Mouse (Mus musculus): Measurements from ENCODE around the gene Clps.

The Clps gene

DNA sequence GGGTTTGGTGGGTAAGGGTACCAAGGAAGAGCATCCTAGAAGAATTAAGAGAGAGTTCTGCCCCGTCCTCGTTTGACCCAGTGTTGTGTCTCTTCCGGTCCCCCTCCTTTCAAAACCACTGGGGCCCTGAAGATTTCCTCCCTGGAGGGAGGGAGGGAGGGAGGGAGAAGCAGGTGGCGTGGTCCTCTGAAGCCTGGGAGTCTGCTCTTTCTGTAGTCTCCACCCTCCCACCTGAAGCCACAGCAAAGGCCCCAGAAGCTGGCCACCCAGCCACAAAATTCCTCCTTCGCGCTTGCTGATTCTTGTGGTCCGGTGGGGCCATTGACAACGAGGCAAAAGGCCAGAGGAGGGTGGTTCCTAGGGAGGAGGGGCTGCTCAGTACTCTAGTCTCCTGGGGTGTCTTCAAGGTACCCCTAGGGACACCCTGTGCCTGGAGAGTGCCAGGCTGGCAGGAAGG is 41.9 kb downstream of the Clps start:
- no peak for DNase-seq (ENCODE audit: low read depth)

DNA sequence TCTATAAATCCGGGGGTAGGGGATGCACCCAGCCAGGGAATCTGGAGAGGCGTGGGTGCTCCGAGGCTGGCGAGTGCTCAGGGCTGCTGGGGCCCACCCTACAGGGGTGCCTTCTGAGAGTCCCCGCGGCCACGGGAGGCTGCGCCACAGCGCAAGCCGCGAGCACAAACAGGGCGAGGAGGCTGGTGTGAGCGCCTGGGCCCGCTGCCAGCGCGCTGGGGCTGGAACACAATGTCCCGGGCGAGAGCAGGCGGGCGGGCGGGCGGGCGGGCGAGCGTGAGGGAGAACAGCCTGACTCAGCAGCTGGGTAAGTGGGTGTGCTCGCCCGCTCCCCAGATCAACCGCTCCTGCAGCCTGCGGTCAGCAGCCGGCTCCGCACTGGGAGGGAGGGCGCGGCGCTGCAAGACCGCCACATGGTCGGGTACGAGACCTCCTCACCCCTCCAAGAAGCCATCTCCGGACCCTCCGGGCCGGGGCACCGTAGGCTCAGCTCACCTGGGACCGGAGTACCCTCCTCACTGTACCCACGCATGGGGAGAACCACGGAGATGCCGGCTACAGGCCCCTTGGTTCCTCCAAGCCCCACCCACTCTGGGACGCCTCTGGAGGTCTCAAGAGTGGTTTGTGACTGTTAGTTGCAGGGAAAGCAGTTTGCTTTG is 42.5 kb downstream of the Clps start:
- DNase-seq (ENCODE audit: low read depth), result peak; percentile 59

- no peak for DNase-seq (ENCODE audit: low read depth)
These were observed 43.1 kb downstream of the Clps start, which contains the start of gene Fkbp5 for GRCm38 (mm10) chr17:28517441-28517955. TSS of gene Fkbp5 (minus strand) at chr17:28517527.

DNA sequence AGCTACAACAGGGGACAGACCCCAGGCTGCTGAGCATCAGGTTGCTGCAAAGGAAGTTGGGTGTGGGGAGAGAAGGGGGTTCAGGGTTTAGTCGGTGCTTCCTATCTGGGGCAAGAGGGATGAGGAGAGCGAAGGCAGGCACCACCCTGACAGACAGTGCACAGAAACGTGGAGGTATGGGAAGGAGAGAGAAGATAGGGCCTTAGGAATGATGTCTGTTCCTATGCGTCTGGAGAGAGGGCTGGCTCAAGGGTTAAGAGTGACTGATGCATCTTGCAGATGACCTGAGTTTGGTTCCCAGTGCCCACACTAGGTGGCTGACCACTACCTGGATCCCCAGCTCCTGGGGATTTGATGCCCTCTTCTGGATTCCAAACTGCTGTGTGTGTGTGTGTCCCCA is 43.7 kb downstream of the Clps start:
- DNase-seq (ENCODE audit: low read depth), result no peak

GRCm38 (mm10) chr17:28515431-28516341 is 44.9 kb downstream of the Clps start:
- no peak for DNase-seq (ENCODE audit: low read depth)

DNA sequence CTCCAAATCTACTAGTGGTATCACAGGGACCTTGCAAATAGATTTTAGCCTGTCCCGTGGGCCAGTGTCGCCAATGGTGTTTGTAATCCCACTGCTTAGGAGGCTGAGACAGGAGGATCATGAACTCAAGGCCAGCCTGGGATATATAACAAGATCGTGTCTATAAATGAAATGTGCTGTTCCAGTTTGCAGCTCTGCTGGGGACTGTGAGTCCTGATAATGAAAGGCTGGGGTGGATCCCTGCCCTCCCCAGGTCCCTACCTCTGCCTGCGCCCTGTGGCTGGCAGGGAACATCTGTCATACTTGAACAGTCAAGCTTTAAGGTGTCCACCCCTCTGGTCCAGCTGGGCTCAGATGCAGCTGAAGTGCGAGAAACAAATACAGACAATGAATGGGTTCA is 46.0 kb downstream of the Clps start:
- DNase-seq (ENCODE audit: low read depth), result no peak

DNA sequence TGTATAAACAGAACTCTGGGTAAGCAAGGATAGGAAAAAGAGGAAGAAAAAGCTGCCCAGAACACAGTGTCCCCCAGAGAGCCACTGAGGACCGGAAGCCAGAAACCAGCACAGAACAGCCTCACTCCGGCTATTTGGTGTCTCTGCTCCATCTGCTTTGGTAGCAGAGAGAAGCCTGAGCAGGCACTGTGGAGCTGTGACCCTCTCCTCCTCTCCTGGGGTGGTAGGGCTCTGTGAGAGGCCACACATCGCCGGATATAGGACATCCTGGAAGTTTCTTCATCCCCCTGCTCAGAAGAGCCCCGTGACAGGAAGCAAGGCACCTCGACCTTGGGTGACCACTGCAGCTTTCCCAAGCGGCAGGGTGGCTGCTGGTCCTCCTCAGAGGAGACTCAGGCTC is 46.7 kb downstream of the Clps start:
- no peak for DNase-seq (ENCODE audit: low read depth)

DNA sequence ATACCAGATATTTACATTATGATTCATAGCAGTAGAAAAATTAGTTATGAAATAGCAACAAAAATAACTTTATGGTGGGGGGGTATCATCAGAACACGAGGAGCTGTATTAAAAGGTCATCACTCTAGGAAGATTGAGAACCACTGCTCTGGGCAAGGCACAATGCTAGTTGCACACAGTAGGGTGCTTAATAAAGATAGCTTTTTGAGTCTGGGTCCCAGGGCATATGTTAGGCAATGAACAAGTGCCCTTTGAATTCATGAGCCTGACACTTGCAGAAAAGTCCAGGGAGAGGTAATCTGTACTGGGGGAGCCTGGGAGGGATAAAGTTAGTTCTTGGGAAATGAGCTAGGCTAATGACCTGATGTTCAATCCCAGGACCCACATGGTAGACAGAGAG is 47.2 kb downstream of the Clps start:
- no peak for DNase-seq (ENCODE audit: low read depth)

- no peak for DNase-seq (ENCODE audit: low read depth)
These were observed 47.9 kb downstream of the Clps start for GRCm38 (mm10) chr17:28512696-28513095.

- no peak for DNase-seq (ENCODE audit: low read depth)
These were observed 48.7 kb downstream of the Clps start for GRCm38 (mm10) chr17:28511616-28512541.

- no peak for DNase-seq (ENCODE audit: low read depth)
These were observed 49.9 kb downstream of the Clps start for GRCm38 (mm10) chr17:28510445-28511342.
